Comparison of ENCODE assay signal across 8 mouse cellular contexts in genomic region chr13:33965056-33966024, GRCm38 (mm10). TPM values are rescaled to one million over a fixed set of nuclear protein-coding genes. Genes with fewer than 3 reads are reported as not detected.
DNase-seq lines count a peak whose midpoint lies in the region; ATAC-seq and TF ChIP-seq lines count a peak whose summit lies in the region.

No protein-coding gene starts in this region.

- H3K79me2 ChIP-seq in CH12.LX (replicated peaks; ENCODE audit: control insufficient read depth, extremely low read depth, insufficient read depth, poor library complexity, severe bottlenecking), result no peaks in the 10 kb centered on the region

- ATAC-seq in embryonic facial prominence, embryonic 15.5 days (ENCODE audit: insufficient number of reproducible peaks, low FRiP score, low TSS enrichment, low read depth), result peak; percentile 53

- 14% methylated on average over 14 of the region's 14 CpGs for WGBS in embryonic facial prominence, embryonic 15.5 days

- no peaks in the 10 kb centered on the region for H3K27me3 ChIP-seq in CH12.LX (replicated peaks)
- no peaks in the 10 kb centered on the region for H3K27me3 ChIP-seq in embryonic facial prominence, embryonic 15.5 days

- peak overlapping the region; percentile 61 for H3K9ac ChIP-seq in CH12.LX (ENCODE audit: insufficient read depth, low read depth)
- H3K9ac ChIP-seq in embryonic facial prominence, embryonic 15.5 days, result peak overlapping the region; percentile 48

- peaks cover 2 to 6% of the 10 kb centered on the region in 2 experiments; a peak in 1 of 4 replicates for H3K4me1 ChIP-seq in CH12.LX (ENCODE audit: control insufficient read depth in 1 of 2, insufficient read depth in 2 of 2)
- H3K4me1 ChIP-seq in embryonic facial prominence, embryonic 15.5 days, result peaks cover 8% of the 10 kb centered on the region; the same call in 1 of the 2 replicates

- H3K36me3 ChIP-seq in CH12.LX (replicated peaks in 1 of 2; ENCODE audit: control insufficient read depth in 1 of 2, insufficient read depth in 1 of 2, low read length in 1 of 2), result peaks cover 0 to 3% of the 10 kb centered on the region in 2 experiments
- no peaks in the 10 kb centered on the region for H3K36me3 ChIP-seq in embryonic facial prominence, embryonic 15.5 days

- peak; percentile 49 for DNase-seq in adrenal gland, adult 2 months
- DNase-seq in adrenal gland, postnatal 4 days (ENCODE audit: low spot score in 2 of 2), result no peak
- DNase-seq in CH12.LX (ENCODE audit: extremely low read depth), result no peak
- peak; percentile 18 for DNase-seq in hindlimb bud, embryonic 11.5 days (ENCODE audit: extremely low spot score, low read depth, low spot score)
- peak; percentile 26 for DNase-seq in lung, postnatal 14 days
- peak; percentile 67 for DNase-seq in yolk sac, embryonic 10.5 days (ENCODE audit: low spot score)
- DNase-seq in right cerebral cortex, postnatal 14 days, result no peak

- peak overlapping the region; percentile 56 to 75 (median 66) for H3K4me3 ChIP-seq in CH12.LX (replicated peaks in 1 of 3; ENCODE audit: low read depth in 2 of 3, low read length in 2 of 3, poor library complexity in 1 of 3)
- peak overlapping the region; percentile 60 for H3K4me3 ChIP-seq in embryonic facial prominence, embryonic 15.5 days (replicated peaks)

- no peak for TF ChIP-seq CTCF in CH12.LX (conservative IDR thresholded peaks at IDR 0.05 in 1 of 2, IDR thresholded peaks at IDR 0.05 in 1 of 2; ENCODE audit: low read depth in 2 of 2, low read length in 2 of 2)

- TF ChIP-seq POLR2A in CH12.LX (IDR thresholded peaks at IDR 0.05; ENCODE audit: low read depth, low read length), result no peak

- TF ChIP-seq EP300 in CH12.LX (IDR thresholded peaks at IDR 0.05; ENCODE audit: low read length), result no peak

- H3K9me3 ChIP-seq in CH12.LX (replicated peaks; ENCODE audit: low read length), result no peaks in the 10 kb centered on the region
- H3K9me3 ChIP-seq in embryonic facial prominence, embryonic 15.5 days (replicated peaks), result no peaks in the 10 kb centered on the region

- TF ChIP-seq RAD21 in CH12.LX (IDR thresholded peaks at IDR 0.05; ENCODE audit: low read depth, low read length), result no peak

- dilution Hi-C loops in CH12.LX (cut with MboI; ENCODE audit: extremely low pct_ligation_motif_present, extremely low pct_unique_long_range_greater_than_20kb, low sequenced_read_pairs), result no loop called here

- in situ Hi-C loops in CH12.LX (cut with MboI; ENCODE audit: low pct_ligation_motif_present, low pct_unique_long_range_greater_than_20kb, low sequenced_read_pairs), result no loop called here

- H3K4me2 ChIP-seq in CH12.LX (ENCODE audit: insufficient read depth, low read depth, poor library complexity, severe bottlenecking), result peak overlapping the region; percentile 61
- H3K4me2 ChIP-seq in embryonic facial prominence, embryonic 15.5 days (replicated peaks), result peak overlapping the region; percentile 60

- peak overlapping the region; percentile 70; the same call in 1 of the 2 replicates for H3K27ac ChIP-seq in CH12.LX (ENCODE audit: insufficient read depth, low read depth)
- peak overlapping the region; percentile 86 for H3K27ac ChIP-seq in embryonic facial prominence, embryonic 15.5 days (replicated peaks)

TF ChIP-seq in CH12.LX, 34 proteins besides CTCF, POLR2A, EP300 and RAD21:
- TF ChIP-seq USF2 (conservative IDR thresholded peaks at IDR 0.05; ENCODE audit: low read depth, low read length) (no peak), CHD1 (IDR thresholded peaks at IDR 0.05; ENCODE audit: low read depth, low read length) (peak; percentile 46; the same call in 1 of the 2 replicates), IRF4 (IDR thresholded peaks at IDR 0.05; ENCODE audit: low read depth, low read length) (peak; percentile 33), NELFE (IDR thresholded peaks at IDR 0.05; ENCODE audit: low read depth, low read length) (no peak)

RNA-seq across cellular contexts. Expression of gene Nqo2, which starts 0.9 kb away (rescaled TPM):
- 10 to 100 TPM; 40.9 to 64.5 TPM for total RNA-seq in adrenal gland, adult 2 months (2021)
- 2.9 and 4.0 TPM in 2 replicates for polyA plus RNA-seq in adrenal gland, adult 2 months (2012; rRNA removed)
- total RNA-seq in adrenal gland, postnatal 4 days (2021), result 10 to 100 TPM; 39.6 to 40.3 TPM
- total RNA-seq in CH12.LX (2012; rRNA removed) (4.3 and 4.8 TPM in 2 replicates), CH12.LX (2014; rRNA removed) (10.6 and 11.2 TPM in 2 replicates)
- 10.7 and 13.9 TPM in 2 replicates for polyA plus RNA-seq in CH12.LX (2012; ENCODE audit: insufficient read length, low read depth)
- polyA plus RNA-seq in embryonic facial prominence, embryonic 15.5 days (2015; fragmentation: Nextera tagmentation; extraction: Ambion mirVana), result 15.8 and 19.1 TPM in 2 replicates

RNA-seq across cellular contexts. Expression of gene Ripk1, which starts 36.8 kb away (rescaled TPM):
- 10 to 100 TPM; 27.2 to 31.9 TPM for total RNA-seq in adrenal gland, adult 2 months (2021)
- 12.7 and 12.8 TPM in 2 replicates for polyA plus RNA-seq in adrenal gland, adult 2 months (2012; rRNA removed)
- total RNA-seq in adrenal gland, postnatal 4 days (2021), result 10 to 100 TPM; 32.1 to 35.0 TPM
- 13.1 and 15.0 TPM in 2 replicates for total RNA-seq in CH12.LX (2012; rRNA removed)
- total RNA-seq in CH12.LX (2014; rRNA removed), result 16.6 and 17.1 TPM in 2 replicates
- polyA plus RNA-seq in CH12.LX (2012; ENCODE audit: insufficient read length, low read depth), result 17.9 and 18.6 TPM in 2 replicates
- polyA plus RNA-seq in embryonic facial prominence, embryonic 15.5 days (2015; fragmentation: Nextera tagmentation; extraction: Ambion mirVana), result 19.3 and 19.7 TPM in 2 replicates

RNA-seq across cellular contexts. Expression of gene Serpinb6a, which starts 37.3 kb away (rescaled TPM):
- 100 to 1,000 TPM; 437 to 541 TPM for total RNA-seq in adrenal gland, adult 2 months (2021)
- 102 and 109 TPM in 2 replicates for polyA plus RNA-seq in adrenal gland, adult 2 months (2012; rRNA removed)
- total RNA-seq in adrenal gland, postnatal 4 days (2021), result 100 to 1,000 TPM; 243 to 249 TPM
- total RNA-seq in CH12.LX (2012; rRNA removed), result 19.9 and 22.5 TPM in 2 replicates
- 5.8 and 6.5 TPM in 2 replicates for total RNA-seq in CH12.LX (2014; rRNA removed)
- polyA plus RNA-seq in CH12.LX (2012; ENCODE audit: insufficient read length, low read depth), result 4.4 and 5.4 TPM in 2 replicates
- polyA plus RNA-seq in embryonic facial prominence, embryonic 15.5 days (2015; fragmentation: Nextera tagmentation; extraction: Ambion mirVana), result 69.0 and 74.4 TPM in 2 replicates

RNA-seq across cellular contexts. Expression of gene Serpinb6c, which starts 59.8 kb away (rescaled TPM):
- total RNA-seq in adrenal gland, adult 2 months (2021), result under 1 TPM; 0.63 to 0.66 TPM
- not detected in 2 replicates for polyA plus RNA-seq in adrenal gland, adult 2 months (2012; rRNA removed)
- total RNA-seq in adrenal gland, postnatal 4 days (2021), result under 1 TPM; 0.31 TPM
- total RNA-seq in CH12.LX (2012; rRNA removed) (not detected in 2 replicates), CH12.LX (2014; rRNA removed) (not detected in 2 replicates)
- polyA plus RNA-seq in CH12.LX (2012; ENCODE audit: insufficient read length, low read depth), result not detected in 2 replicates
- polyA plus RNA-seq in embryonic facial prominence, embryonic 15.5 days (2015; fragmentation: Nextera tagmentation; extraction: Ambion mirVana), result 0.92 and 1.4 TPM in 2 replicates

Comparison
In these comparisons a context has a peak if more than half of its experiments do, and no peak if none do; other contexts are left out.
1. DNase-seq: peak in adrenal gland, adult 2 months (single experiment), hindlimb bud, embryonic 11.5 days (single experiment), lung, postnatal 14 days (single experiment) and yolk sac, embryonic 10.5 days (single experiment); none in adrenal gland, postnatal 4 days (0 of 2), CH12.LX (single experiment) and right cerebral cortex, postnatal 14 days (single experiment).
2. RNA of gene Serpinb6a, which starts 37.3 kb away (total RNA-seq): 437 to 541 TPM in adrenal gland, adult 2 months and 243 to 249 TPM in adrenal gland, postnatal 4 days; 5.8 to 22.5 TPM in CH12.LX; every median in the first group is over 10 times any median in the second.